Mouse (Mus musculus) liver, embryonic 18 days (tissue): ENCODE data around the gene B230219D22Rik. TPM values are rescaled to one million over a fixed set of nuclear protein-coding genes. Genes with fewer than 3 reads are reported as not detected.

Source experiments
- polyA plus RNA-seq: library from polyadenylated mRNA; depleted of rRNA; stranded (reverse); fragments of >200 nt; gene quantifications from 2 replicates; pipeline ENCODE4 v1.2.3, GENCODE M21; 2012; rRNA removed

B230219D22Rik gene
- polyA plus RNA-seq: 16.8 and 18.7 TPM in 2 replicates

DNA sequence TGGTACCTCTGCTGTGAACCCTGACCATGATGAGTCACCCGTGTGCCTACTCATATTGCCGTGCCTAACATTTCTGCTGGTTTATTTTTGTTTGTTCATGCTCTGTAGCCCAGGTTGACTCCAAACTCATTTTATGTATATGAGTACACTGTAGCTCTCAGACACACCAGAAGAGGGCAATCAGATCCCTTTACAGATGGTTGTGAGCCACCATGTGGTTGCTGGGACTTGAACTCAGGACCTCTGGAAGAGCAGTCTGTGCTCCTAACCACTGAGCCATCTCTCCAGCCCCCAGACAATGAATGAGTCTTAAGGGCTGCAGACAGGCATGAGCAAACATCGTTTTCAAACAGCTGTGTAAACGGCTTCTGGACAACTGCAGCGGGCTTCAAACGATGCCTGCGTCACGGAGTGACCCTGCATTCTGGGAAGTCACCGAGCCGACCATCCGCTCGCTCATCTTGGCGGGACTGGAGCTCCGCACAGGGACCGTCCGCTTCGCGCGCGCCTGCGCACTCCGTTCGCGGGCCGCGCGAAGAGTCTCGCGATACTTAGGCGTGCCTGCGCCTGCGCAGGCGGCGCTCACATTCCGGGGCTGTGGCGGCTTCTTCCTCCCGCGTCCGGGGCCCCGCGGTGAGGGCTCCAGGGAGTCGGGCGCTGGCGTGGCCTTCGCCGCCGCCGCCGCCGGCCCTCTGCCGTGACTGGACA lies at the start of gene B230219D22Rik:
B230219D22Rik (plus strand) TSS at position 590 of the 708 bp plus-strand sequence.

DNA sequence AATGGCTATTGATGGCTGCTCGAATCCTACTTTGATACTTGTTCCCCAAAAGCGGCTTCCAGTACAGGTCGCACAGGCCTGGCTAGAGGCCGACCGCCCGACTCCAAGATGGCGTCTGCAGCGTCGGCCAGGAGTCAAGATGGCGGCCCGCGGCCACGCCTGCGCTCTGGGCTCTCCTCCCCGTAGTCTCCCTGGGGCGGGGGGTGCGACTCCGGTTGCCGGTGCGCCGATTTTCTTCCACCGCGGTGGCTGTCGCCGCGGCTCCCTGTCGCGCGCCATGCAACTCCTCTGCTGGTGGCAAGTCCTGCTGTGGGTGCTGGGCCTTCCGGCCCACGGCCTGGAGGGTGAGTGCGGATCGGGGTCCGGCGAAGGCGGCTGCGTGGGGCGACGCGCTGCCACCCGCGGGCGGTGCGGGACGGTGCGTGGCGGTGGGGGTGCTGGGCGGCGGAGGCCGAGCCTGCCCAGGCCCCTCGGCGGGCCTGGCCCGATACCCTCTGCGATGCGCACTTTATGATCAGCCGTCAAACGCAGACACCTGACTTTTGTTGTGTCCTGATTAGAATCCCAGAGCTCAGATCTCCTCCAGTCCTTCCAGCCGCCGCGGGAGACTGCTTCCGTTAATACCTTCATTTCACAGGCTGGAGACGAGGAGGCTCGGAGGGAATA lies 21.7 kb downstream of the B230219D22Rik start, which contains the start of gene Txndc15:
Txndc15 (plus strand) TSS at position 150 of the 666 bp plus-strand sequence.

GRCm38 (mm10) chr13:55727120-55727838 lies 34.4 kb downstream of the B230219D22Rik start, which contains the start of gene Pcbd2:
TSS of gene Pcbd2 (plus strand) at chr13:55727368.

Other genes starting within 250 kb of the B230219D22Rik start
- gene Grk6, start 248.1 kb upstream of the B230219D22Rik start, polyA plus RNA-seq: 20.6 and 24.2 TPM in 2 replicates
- gene Prr7, start 228.9 kb upstream of the B230219D22Rik start, polyA plus RNA-seq: 0.58 and 0.66 TPM in 2 replicates
- 5.2 and 5.5 TPM in 2 replicates for gene Dbn1, start 205.0 kb upstream of the B230219D22Rik start, polyA plus RNA-seq
- gene Pdlim7, start 179.4 kb upstream of the B230219D22Rik start, polyA plus RNA-seq: 13.9 and 14.6 TPM in 2 replicates
- gene Dok3, start 163.8 kb upstream of the B230219D22Rik start, polyA plus RNA-seq: 18.5 and 21.4 TPM in 2 replicates
- gene Ddx41, start 156.5 kb upstream of the B230219D22Rik start, polyA plus RNA-seq: 25.8 and 26.8 TPM in 2 replicates
- gene Fam193b, start 122.0 kb upstream of the B230219D22Rik start, polyA plus RNA-seq: 22.0 and 27.4 TPM in 2 replicates
- gene Tmed9, start 119.4 kb upstream of the B230219D22Rik start, polyA plus RNA-seq: 68.7 and 69.9 TPM in 2 replicates
- 8.1 and 8.5 TPM in 2 replicates for gene B4galt7, start 93.2 kb upstream of the B230219D22Rik start, polyA plus RNA-seq
- 13.9 and 15.5 TPM in 2 replicates for gene Caml, start 70.1 kb upstream of the B230219D22Rik start, polyA plus RNA-seq
- gene Ddx46, start 58.1 kb upstream of the B230219D22Rik start, polyA plus RNA-seq: 12.5 and 13.6 TPM in 2 replicates
- gene Txndc15, start 21.5 kb downstream of the B230219D22Rik start, polyA plus RNA-seq: 17.0 and 18.9 TPM in 2 replicates
- gene Pcbd2, start 34.2 kb downstream of the B230219D22Rik start, polyA plus RNA-seq: 25.9 and 28.1 TPM in 2 replicates
- gene Catsper3, start 91.4 kb downstream of the B230219D22Rik start, polyA plus RNA-seq: 0.03 and 0.06 TPM in 2 replicates
- 0.01 and 0.02 TPM in 2 replicates for gene Pitx1, start 143.1 kb downstream of the B230219D22Rik start, polyA plus RNA-seq